ENCODE assay signal across 7 mouse cellular contexts in the genomic region with DNA sequence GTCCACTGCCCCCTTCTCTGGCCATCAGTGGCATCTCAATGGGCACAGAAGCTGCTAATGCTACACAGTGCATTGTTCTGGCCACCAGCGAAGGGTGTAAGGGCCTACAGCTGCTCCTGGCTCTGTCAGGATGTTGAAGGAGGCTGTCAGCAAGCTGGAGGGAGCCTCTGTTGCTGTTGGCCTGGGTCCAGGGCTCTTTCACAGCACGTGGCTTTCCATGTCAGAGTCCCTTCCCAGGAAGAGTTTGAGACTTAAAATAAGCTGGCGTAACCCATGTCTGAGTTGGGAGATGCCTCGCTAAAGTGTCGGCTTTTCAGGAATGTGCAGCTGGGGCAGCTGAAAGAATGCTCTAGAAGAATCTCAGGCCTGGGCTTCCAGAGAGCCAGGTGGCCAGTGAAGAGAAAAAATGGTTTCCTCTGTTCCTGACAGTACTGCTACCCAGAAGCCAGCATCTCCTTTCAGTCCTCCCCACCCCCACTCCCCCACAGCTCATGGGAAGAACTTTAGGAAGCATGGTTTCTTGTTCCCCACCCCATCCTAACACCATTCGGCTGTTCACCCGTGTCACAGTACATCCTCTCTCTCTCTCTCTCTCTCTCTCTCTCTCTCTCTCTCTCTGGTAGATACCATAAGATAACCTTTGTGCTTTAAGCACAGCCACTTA.
DNase-seq lines count a peak whose midpoint lies in the region; ATAC-seq lines count a peak whose summit lies in the region.

No protein-coding gene starts in this region.

- peak; percentile 77 for DNase-seq in MN1 (ENCODE audit: low spot score)
- peak; percentile 13 for DNase-seq in adipocyte (ENCODE audit: low spot score)
- peak; percentile 42 to 66 for DNase-seq in frontal cortex, postnatal 14 days (ENCODE audit: low spot score in 2 of 2)
- DNase-seq in spleen, adult 18-20 months = no peak

- H3K4me3 ChIP-seq in hindbrain, embryonic 13.5 days = no peak overlapping the region
- H3K4me3 ChIP-seq in limb, embryonic 13.5 days = no peak overlapping the region
- H3K4me3 ChIP-seq in stomach, embryonic 14.5 days (ENCODE audit: low read depth, low read length) = no peak overlapping the region

- no peak overlapping the region for H3K4me2 ChIP-seq in hindbrain, embryonic 13.5 days
- peak overlapping the region; percentile 30 for H3K4me2 ChIP-seq in limb, embryonic 13.5 days (replicated peaks)
- no peak overlapping the region; the same call in 1 of the 2 replicates for H3K4me2 ChIP-seq in stomach, embryonic 14.5 days (replicated peaks; ENCODE audit: low read depth, low read length)

- peaks cover 50% of the 10 kb centered on the region for H3K4me1 ChIP-seq in hindbrain, embryonic 13.5 days (replicated peaks)
- peaks cover 53% of the 10 kb centered on the region for H3K4me1 ChIP-seq in limb, embryonic 13.5 days
- H3K4me1 ChIP-seq in stomach, embryonic 14.5 days (ENCODE audit: control insufficient read depth, insufficient read depth, low read length) = no peaks in the 10 kb centered on the region; the same call in 1 of the 2 replicates

- H3K9ac ChIP-seq in hindbrain, embryonic 13.5 days = no peak overlapping the region
- H3K9ac ChIP-seq in limb, embryonic 13.5 days = no peak overlapping the region
- H3K9ac ChIP-seq in stomach, embryonic 14.5 days (replicated peaks; ENCODE audit: low read depth, low read length) = no peak overlapping the region

- no peak; the same call in 1 of the 2 replicates for ATAC-seq in hindbrain, embryonic 13.5 days (ENCODE audit: low FRiP score)
- ATAC-seq in limb, embryonic 13.5 days (ENCODE audit: low FRiP score, low read depth) = peak; percentile 88
- ATAC-seq in stomach, embryonic 14.5 days (ENCODE audit: insufficient number of reproducible peaks, insufficient read depth, low FRiP score, low read depth) = peak; percentile 56; the same call in 1 of the 2 replicates

- H3K27me3 ChIP-seq in hindbrain, embryonic 13.5 days = peaks cover 55% of the 10 kb centered on the region
- H3K27me3 ChIP-seq in limb, embryonic 13.5 days = peaks cover 73% of the 10 kb centered on the region
- 0 out of 2 replicates have a peak, but pooled peaks cover 3% of the 10 kb centered on the region for H3K27me3 ChIP-seq in stomach, embryonic 14.5 days (ENCODE audit: control insufficient read depth, insufficient read depth, low read length)

- no peaks in the 10 kb centered on the region for H3K9me3 ChIP-seq in hindbrain, embryonic 13.5 days
- no peaks in the 10 kb centered on the region for H3K9me3 ChIP-seq in limb, embryonic 13.5 days
- no peaks in the 10 kb centered on the region for H3K9me3 ChIP-seq in stomach, embryonic 14.5 days (ENCODE audit: control insufficient read depth, low read depth, low read length)

- peak overlapping the region; percentile 40; the same call in 1 of the 2 replicates for H3K27ac ChIP-seq in hindbrain, embryonic 13.5 days
- H3K27ac ChIP-seq in limb, embryonic 13.5 days = no peak overlapping the region
- H3K27ac ChIP-seq in stomach, embryonic 14.5 days (ENCODE audit: low read length) = no peak overlapping the region

- no peaks in the 10 kb centered on the region for H3K36me3 ChIP-seq in hindbrain, embryonic 13.5 days
- no peaks in the 10 kb centered on the region for H3K36me3 ChIP-seq in limb, embryonic 13.5 days
- no peaks in the 10 kb centered on the region for H3K36me3 ChIP-seq in stomach, embryonic 14.5 days (ENCODE audit: control insufficient read depth, insufficient read depth, low read length)

- WGBS in hindbrain, embryonic 13.5 days = 37% methylated on average over 7 of the region's 7 CpGs
- 11% methylated on average over 7 of the region's 7 CpGs for WGBS in limb, embryonic 13.5 days
- WGBS in stomach, embryonic 14.5 days = 21% methylated on average over 7 of the region's 7 CpGs

Comparison
In these comparisons a context has a peak if more than half of its experiments do, and no peak if none do; other contexts are left out.
1. DNase-seq: peak in MN1 (single experiment), adipocyte (single experiment) and frontal cortex, postnatal 14 days (2 of 2); none in spleen, adult 18-20 months (0 of 2).